Mouse (Mus musculus) v-Abl transformed pro-B cells (cell line): ENCODE results near the gene Dgkb.

Experiments
- in situ Hi-C, 2 experiments: fragments of 400-800 bp; cut with MboI; formaldehyde crosslinking; loops; one replicate each; pipeline ENCODE4 v1.15.1; 2025; ENCODE audit not compliant: unreplicated experiment in 2 of 2

The Dgkb gene

DNA sequence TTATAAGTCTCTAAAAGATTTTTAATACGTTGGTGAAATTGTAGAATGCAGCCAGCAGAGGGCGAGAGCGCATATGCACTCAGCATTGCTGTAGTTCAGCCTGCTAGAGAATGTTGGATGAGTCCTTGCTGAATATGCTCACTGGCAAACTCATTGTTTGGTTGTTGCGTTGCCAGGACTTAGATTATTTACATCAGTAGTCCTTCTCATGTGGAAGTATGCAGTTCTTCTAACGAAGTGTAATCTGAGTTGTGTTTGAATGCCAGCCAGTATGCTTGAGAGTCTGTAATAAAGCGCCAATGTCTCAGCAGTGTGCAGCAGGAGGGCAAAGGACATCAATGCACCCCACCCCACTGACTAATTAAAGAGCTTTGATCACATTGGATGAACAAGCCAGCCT, 525.1 kb downstream of the Dgkb start:
- in situ Hi-C loops = loop anchor here in 1 of 2 experiments (5.0 to 25.0 kb wide), 3 partner anchors 1150 to 1820 kb away; no protein-coding TSS in a partner anchor

DNA sequence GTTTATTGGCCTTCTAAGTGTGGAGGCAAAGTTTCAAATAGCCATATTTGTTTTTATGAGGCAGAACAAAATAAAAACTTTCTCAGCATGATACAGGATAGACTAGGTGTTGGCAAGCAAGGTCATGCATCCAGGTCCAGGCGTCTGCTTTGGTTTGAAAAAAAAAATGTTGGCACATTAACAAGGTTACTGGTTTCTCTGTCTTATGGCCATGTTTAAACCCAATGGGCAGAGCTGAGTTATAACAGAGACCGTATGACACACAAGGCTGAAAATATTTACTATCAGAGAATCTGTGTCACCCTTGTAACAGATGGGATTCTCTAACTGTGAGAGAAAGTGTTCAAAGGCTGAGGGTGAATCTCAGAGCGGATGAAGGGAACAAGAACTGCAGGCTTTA, 535.0 kb downstream of the Dgkb start:
- in situ Hi-C loops = no loop called here

DNA sequence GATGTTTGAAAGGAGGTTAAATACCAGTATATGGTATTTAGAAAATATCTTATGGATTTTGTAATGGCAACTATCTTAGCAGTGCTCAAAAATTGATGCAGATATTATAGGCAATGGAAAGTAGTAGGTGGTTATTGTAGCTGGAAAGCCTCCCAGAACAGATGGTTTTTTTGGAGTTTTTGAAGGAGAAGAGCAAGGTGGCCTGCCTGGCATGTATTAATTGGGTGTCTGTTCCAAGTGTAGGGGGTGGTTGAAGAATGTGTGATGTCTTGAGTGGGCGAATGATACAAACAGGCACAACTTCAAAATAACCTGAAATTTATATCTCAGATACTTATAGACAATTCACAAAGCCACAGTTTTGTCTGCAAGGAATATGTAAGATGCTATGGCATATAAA, 538.9 kb downstream of the Dgkb start:
- in situ Hi-C loops = no loop called here

GRCm38 (mm10) chr12:38361491-38361890, 544.0 kb downstream of the Dgkb start:
- in situ Hi-C loops = no loop called here

GRCm38 (mm10) chr12:38371597-38371996, 554.1 kb downstream of the Dgkb start:
- in situ Hi-C loops = no loop called here

GRCm38 (mm10) chr12:38374159-38374558, 556.6 kb downstream of the Dgkb start:
- in situ Hi-C loops = no loop called here

DNA sequence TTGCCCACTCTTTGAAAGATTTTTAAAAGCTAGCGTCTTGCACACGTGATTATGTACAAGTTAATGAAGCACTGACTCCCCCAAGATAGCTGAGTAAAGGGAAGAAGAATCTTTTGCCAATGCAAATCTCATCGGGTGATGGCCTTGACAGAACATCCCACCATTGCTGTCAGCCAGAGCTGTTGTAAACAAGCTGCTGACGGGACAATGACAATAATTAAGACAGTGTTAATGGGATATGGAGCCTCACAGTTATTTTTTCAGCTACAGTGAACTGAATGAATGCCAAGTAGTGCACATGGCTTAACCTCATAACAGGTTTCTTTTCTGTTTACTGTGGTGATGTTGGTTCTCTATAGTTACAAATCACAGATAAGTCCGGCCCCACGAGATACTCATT, 568.4 kb downstream of the Dgkb start:
- in situ Hi-C loops = no loop called here

GRCm38 (mm10) chr12:38386991-38387390, 569.5 kb downstream of the Dgkb start:
- in situ Hi-C loops = no loop called here

DNA sequence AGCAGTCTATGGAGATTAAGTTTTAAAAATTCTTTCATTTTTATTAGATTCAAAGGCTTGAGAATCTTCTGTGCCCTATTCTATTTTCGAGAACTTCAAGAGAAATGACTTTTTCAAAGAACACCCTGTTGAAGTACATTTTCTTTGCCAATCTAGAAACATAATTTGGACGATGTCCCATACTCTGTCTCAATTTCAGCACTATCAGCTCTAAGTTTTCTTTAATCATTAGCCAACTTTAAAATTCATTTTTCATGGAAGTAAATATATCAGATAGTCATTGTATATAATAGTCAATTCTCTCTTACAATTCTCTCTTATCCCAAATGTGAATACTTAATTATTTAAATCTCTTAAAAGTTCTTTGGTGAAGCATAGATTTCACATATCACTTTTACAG, 570.1 kb downstream of the Dgkb start:
- in situ Hi-C loops = no loop called here

- in situ Hi-C loops = no loop called here
These were observed 570.7 kb downstream of the Dgkb start for GRCm38 (mm10) chr12:38388243-38388642.

DNA sequence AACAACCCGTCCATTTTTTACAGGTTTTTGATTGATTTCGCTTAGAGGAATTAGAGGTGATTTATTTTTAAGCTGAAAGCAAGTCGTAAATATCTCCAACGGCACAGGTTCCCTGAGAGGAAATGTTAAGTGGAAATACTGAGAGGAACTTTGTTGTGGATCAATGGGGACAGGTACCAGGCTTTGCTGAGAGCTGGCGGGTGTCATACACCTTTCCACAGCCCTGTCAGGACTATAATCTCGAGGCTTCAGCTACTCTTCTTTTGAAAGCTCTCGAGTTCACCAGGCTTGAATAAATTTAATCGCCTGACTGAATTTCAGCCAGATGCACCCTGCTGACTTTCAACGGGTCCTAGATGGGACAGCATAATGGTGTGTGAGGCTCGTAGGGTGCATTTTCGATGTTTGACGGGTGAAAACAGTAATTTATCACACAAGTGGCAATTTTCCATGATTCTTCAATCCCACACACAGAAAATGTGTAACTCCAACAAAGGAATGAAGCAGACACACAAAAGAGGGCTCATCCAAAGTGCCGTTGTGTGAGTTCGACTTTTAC, 580.3 kb downstream of the Dgkb start:
- in situ Hi-C loops = no loop called here

- in situ Hi-C loops = no loop called here
These were observed 582.6 kb downstream of the Dgkb start for GRCm38 (mm10) chr12:38400089-38400488.

- in situ Hi-C loops = no loop called here
These were observed 618.0 kb downstream of the Dgkb start for GRCm38 (mm10) chr12:38435364-38436130.

- in situ Hi-C loops = no loop called here
These were observed 618.6 kb downstream of the Dgkb start for GRCm38 (mm10) chr12:38436131-38436436.

GRCm38 (mm10) chr12:38450323-38451087, 633.0 kb downstream of the Dgkb start:
- in situ Hi-C loops = no loop called here

- in situ Hi-C loops = no loop called here
These were observed 634.2 kb downstream of the Dgkb start for GRCm38 (mm10) chr12:38451677-38452076.

DNA sequence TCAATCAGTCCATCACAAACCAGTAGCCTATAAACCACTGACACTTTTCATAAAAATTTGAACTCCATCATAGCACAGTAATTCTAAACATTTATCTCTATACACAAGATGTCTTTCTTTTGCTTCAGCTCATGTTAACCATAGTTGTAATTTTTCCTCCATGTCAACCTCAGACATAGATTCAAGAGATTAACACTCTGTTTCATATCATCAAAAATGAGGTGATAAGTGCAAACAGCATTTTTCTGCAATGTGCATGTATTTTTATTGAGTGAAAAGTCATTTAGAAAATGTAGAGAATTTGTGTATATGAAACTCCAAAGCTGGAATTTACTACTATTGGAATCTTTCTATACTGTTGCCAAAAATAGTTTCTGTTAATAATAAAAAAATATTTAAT, 650.7 kb downstream of the Dgkb start:
- in situ Hi-C loops = no loop called here

DNA sequence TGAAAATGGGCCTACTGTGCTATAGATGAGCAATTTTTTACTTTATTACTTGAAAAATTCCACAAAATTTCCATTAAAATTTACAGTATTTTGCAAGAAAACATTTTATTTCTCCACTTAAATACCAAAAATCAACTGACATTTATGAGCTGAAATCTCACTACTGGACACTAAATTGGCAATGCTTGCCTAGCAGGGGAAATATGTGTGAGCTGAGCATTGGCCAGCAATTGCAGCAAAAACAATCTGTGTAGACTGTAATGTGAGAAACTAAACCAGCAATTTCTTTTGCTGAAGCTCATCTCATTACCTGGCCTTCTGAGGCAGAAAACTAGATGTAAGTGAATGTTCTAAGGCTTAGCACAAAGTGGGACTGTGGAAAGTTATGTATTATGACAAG, 651.1 kb downstream of the Dgkb start:
- in situ Hi-C loops = no loop called here

DNA sequence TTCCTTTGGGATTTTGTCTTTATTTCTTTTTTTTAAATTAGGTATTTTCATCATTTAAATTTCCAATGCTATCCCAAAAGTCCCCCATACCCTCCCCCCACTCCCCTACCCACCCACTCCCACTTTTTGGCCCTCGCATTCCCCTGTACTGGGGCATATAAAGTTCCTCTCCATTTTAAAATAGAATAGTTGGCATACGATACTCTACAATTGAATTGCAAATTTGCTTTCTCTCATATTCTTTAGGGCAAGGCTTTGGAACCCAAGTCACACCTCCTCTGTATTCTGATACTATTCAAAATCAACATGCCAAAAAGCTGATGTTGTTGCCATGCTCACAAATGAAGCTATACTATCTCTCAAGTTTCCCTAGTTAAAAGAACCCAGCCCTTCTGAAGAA, 679.7 kb downstream of the Dgkb start:
- in situ Hi-C loops = no loop called here

DNA sequence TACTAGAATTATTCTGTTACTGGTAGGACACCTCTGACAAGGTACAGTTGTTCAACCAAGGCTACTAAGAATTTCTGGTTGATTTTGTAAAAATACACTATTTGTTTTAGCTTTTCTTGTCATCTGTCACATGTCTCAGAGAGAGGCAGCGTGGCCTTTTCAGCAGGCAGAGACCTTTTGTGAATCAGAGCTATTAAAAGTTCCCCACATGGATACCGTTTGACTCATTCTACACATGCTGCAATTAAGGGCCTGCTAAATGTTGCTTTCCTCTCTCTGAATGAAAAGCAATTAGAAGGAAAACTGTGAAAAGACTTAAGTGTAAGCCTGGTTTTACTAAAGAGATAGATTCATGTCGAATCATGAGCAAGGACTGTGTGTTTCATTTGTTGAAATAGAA, 683.4 kb downstream of the Dgkb start:
- in situ Hi-C loops = no loop called here

- in situ Hi-C loops = no loop called here
These were observed 690.7 kb downstream of the Dgkb start for GRCm38 (mm10) chr12:38508195-38508594.

GRCm38 (mm10) chr12:38545431-38545830, 727.9 kb downstream of the Dgkb start:
- in situ Hi-C loops = no loop called here
